Mouse (Mus musculus): ENCODE measurements around the gene Ccl8. TPM values are rescaled to one million over a fixed set of nuclear protein-coding genes. Genes with fewer than 3 reads are reported as not detected.

Gene Ccl8
- under 1 TPM in 1 of 4 experiments, not detected in 3; 0.86 TPM for total RNA-seq (2022)

DNA sequence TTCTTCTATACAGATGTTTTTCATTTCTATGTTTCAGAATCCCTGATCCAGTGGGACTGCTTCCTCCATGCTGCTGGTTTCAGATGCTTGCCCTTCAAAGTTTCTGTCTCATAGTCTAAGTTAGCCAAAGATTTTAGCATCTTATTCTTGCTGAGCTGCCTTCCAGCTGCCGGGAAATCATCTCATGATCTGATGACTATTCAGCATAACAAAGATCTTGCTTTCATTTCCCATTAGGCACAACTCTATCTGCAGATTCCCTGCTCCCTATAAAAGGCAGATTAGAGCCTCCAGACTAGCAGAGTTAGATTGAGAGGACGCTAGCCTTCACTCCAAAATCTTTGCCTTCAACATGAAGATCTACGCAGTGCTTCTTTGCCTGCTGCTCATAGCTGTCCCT, at the start of gene Ccl8:
TSS of gene Ccl8 (plus strand) at position 301 of the 400 bp plus-strand sequence.
- no peak for DNase-seq (ENCODE audit: low spot score in 2 of 2)

DNA sequence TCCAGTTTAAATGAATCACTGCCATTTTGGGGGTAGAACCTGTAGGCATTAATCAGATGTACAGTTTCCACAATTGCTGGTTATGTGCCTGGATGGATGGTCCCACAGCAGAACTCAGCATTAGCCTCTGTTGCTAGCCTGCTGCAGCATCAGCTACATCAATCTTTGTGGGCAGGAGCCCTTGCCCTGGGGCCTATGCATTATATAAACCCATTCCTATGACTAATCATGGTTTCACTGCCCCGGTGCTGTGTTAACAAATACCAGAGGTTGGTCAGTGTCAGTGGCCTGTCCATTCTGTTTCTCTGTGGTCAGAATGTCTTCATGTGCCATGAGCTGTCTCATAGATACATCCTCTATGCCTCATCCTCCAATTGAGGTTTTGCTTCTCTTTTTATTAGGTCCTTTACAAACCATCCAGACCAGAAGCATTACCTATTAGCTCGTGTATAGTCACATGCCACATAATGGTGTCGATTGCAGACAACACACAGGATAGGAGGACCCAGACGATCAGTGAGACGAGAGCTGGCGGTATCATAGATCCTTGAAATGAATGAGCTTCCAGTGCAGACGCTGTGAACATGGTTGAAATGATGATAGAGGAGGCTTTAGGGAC, 47.9 kb upstream of the Ccl8 start:
- no peak for DNase-seq (ENCODE audit: low spot score in 2 of 2)

DNA sequence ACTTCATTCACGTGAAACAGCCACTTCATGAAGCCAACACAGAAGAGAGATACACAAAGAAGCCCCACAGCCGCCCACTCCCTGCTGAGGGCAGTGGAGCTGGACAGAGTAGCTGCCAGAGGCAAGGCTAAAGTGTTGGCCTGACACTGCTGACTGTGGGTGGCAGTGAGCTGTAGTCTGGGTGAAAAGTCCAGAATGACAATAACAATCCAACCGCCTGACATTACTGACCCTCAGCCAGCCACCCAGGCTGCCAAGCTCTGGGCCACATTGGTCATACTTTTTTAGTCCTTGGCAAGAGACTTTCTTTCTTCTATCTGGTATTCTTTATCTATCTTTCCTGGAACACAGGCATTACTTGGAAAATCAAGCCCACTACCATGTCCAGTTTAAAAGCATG, 43.9 kb upstream of the Ccl8 start:
- DNase-seq (ENCODE audit: low spot score in 2 of 2): peak in 1 of 2 experiments; percentile 12

DNA sequence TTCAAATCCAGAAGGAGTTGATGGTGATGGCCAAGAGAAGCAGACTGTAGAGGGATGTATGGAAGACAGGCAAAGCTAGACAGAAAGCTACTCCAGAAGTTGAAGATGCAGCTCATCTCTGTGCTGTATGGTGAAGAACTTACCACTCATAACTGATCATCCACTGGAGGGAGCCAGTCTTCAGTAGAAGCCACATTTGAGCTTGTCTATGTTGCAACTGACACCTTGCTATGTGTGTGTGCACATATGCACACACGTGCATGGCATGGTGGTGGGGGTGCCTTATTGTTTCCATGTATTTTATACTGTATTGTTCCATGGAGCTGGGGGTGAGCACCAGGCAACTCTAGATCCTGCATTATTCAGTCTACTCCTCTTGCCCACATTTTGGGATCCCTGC, 42.6 kb upstream of the Ccl8 start:
- DNase-seq (ENCODE audit: low spot score in 2 of 2): no peak

DNA sequence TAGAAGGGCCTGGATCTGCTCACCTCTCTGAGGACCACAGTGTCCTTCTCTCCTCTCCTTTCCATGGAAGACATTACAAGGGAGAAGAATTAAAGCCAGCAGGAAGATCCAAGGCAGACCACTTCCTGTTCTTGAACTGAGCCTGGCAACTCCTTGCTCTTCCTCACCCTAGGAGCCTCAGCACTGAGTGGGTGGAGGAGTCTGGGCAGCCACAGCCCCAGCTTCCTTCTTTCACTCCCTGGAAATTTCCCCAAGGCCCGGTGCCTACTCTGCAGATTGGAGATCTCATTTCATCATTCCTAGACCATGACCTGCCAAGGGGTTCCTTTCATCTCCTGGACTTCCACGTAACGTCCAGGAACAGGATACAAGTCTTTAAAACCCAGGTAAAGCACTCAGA, 42.0 kb upstream of the Ccl8 start:
- DNase-seq (ENCODE audit: low spot score in 2 of 2): no peak

DNA sequence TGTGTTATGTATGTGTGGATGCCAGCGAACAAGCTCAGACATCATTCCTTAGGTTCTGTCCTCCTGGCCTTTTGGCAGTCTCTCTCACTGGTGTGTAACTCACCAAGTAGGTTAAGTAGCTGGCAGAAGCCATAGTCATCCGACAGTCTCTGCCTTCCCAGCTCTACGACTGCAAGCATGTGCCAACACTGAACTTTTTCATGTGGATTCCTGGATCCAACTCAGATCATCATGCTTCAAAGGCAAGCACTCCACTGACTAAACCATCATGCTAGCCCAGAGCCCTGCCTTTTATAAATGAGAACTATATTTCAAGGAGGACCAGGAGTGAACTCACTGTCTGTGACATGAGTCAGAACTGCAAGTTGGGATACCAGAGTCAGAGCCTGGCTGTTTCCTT, 41.3 kb upstream of the Ccl8 start:
- DNase-seq (ENCODE audit: low spot score in 2 of 2): no peak

DNA sequence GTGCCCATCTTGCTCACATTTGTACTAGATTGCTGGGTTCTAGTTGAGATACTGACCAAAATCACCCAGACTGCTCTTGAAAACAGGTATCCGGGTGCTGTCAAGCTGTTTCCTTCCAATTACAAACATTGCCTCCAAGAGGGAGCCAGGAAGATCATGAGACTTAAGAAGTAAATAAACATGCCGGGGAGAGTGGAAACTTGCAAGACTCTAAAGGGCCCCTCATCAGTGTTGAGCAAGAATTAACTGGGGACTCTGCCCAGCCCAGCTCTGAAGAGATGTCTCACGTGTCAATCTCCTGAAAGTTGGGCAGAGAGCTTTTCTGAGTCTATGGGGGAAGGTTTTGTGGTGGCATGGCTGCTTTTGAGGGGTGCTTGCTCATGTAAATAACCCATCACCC, 38.0 kb upstream of the Ccl8 start:
- DNase-seq (ENCODE audit: low spot score in 2 of 2): no peak

DNA sequence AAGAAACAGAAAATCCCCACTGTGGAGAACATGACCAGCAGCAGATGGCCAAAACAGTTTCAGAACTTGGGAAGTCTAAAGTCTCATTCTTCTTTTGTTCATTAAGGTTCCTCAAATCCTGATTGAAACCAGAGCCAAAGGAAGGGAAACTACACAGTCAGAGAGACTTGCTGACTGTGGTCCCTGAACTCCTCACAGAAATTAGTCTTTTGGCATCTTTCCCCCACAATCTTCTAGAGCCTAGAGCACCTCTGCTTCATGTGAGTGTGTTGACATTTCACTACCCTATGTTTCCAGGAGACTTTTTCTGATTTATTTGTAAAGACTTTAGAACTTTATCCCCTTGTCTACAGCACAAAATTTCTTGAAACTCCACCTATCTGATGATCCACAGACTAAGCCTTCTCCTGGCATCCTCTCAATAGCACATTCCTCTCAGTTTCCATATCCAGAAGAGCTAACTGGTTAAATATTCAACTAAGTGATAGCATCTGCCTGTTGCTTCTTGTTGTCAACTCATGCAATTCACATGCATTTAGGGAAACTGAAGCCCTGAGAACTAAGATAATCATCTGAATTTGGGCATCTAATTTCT, 36.8 kb upstream of the Ccl8 start:
- DNase-seq (ENCODE audit: low spot score in 2 of 2): no peak

DNA sequence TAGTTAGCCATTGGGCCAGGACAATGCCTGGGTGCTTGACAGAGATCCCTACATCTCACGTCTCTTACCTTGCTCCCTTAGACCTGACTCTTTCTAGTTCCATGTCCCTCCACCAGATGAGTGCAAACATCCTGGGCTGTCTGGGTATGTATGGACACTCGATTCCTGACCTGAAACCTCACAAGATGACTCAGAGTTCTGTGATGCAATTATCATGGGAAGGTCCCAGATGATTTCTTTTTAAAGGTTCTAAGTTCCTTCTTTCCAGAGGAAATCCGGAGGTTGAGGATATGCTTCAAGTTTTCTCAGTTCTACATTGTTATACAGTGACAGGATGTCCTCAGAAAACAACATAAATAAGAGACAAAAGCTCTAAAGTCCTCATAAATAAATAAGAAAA, 34.1 kb upstream of the Ccl8 start:
- no peak for DNase-seq (ENCODE audit: low spot score in 2 of 2)

DNA sequence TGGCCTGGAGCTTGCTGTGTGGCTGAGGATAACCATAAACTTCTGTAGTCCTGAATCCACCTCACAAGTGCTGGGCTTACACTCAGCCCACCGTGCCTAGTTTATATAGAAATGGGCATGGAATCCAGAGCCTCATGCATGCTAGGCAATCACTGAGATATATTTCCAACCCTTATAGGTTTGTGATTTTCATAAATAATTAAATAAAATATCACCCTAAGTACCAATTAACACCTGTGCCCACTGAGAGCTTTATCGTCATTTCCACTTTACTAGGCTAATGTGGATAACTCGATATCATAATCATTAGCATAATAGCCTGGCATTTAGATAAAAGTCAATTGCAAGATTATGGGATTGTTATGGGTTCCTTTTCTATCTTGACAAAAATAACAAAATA, 30.6 kb upstream of the Ccl8 start:
- no peak for DNase-seq (ENCODE audit: low spot score in 2 of 2)

DNA sequence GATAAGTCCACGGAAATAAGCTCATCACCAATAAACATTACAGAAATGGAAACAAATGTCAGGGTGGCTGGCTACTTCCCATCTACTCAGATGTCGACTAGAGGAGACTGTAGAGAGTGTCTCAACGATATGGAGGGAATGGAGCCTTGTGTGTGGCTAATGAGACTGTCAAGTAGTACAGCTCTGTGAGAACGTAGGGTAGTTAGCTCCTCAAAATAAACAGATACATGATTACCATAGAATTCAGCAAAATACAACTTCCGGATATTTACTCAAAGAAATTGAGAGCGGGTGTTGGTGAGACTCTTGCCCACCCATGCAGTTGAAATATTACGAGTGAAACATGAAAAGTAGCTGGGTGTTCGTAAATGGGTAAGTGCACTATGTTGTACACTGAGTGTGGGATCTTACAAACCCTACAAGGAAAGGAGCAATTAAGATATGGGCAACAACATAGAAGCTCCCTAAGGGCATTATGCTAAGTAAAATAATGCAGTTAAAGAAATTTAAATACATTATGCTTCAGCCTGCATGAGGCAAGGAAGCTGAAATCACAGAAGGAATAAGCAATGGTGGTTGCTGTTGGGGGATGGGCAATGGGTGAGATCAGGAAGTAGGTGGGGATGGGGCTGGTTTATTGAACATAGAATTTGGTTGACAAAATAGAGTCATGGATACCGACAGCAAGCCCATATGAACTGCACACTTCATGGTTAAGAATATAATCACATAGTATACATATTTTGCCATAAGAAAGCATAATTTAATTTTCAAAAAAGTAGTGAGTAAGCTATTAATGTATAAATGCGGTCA, 15.3 kb upstream of the Ccl8 start:
- DNase-seq (ENCODE audit: low spot score in 2 of 2): no peak

DNA sequence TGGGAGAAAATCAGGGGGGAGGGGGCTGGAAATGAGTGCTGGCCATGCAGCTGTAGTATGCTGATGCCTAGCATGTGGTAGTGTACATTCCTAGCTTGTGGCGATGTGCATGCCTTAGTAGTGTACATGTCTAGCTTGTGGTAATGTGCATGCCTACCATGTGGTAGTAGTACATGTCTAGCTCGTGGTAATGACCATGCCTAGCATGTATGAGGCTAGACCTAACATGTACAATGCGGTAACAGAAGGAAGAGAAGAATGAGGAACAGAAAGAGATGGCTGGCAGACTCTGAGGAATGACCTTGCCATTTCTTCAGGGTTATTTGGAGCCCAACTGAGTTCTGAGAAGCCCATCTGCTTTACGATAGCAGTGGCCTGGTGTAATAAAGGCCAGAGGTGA, 13.9 kb upstream of the Ccl8 start:
- no peak for DNase-seq (ENCODE audit: low spot score in 2 of 2)

DNA sequence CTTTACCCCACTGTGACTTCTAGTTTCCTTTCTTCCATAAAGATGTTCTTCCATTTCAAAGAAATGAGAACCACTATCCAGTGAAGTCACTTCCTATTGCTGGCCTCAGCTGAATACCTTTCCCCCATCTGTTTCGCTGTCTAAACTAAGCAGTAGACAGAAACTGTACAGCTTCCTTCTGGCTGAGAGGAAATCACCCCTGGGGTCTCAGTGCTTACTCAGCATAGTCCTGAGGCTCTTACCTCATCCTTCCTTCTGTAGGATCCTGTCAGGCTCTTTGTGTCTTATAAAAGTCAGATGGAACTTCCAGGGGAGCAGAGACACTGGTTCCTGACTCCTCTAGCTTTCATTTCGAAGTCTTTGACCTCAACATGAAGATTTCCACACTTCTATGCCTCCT, 13.5 kb upstream of the Ccl8 start, which contains the start of gene Ccl12:
TSS of gene Ccl12 (plus strand) at position 317 of the 400 bp plus-strand sequence.
- no peak for DNase-seq (ENCODE audit: low spot score in 2 of 2)

DNA sequence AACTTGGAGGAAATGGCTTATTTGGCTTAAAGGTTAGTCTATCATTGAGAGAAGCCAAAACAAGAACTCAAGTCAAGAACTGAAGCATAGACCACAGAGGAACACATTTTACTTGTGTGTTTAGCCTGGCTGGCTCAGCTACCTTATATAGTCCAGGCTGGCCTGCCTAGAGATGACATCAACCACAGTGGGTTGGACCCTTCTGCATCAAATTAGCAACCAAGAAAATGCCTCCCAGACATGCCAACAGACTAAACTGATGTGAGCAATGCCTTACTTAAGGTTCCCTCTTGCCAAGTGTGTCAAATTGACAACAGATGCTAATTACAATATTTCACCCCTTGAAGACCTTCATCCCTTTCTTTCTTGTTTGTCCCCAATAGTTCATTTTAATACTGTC, 5.4 kb upstream of the Ccl8 start:
- DNase-seq (ENCODE audit: low spot score in 2 of 2): no peak

DNA sequence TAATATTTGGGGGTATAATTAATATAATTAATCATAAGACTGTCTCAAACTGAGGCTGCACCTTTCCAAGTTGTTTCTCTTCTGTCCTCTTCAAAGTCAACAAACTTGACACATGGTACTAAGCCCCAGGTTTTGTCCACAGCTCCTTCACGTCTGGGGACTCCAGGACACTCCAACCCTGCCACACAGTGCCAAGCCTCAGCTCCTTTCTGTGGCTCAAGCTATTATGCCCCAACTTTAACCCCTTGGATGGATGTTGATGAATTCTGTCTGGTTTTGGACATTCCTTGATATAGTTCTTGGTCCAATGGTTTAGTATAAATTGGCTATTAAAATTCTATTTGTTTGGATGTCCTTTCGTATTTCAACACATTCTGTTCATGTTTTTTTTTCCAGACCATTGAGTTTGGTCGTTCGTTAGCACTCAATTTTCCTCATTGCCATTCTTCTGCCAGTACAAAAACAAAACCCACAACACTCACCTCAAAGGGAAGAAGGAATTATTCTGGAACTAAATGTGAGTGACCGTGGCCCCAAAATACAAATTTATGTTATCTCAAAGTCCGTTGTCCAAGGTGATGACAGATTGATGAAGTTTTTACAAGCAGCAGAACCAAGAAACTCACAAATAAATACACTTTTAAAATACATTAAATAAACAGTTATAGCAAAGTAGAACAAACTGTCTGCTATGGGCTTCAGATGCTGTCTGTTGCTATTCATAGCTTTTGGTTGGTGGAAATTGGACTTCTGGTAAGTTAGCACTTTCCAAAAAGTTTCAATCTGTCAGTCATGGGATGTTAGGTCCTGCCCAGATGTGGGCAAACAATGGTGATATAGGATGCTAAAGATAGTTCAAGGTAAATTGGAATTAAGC, 4.4 kb upstream of the Ccl8 start:
- no peak for DNase-seq (ENCODE audit: low spot score in 2 of 2)

DNA sequence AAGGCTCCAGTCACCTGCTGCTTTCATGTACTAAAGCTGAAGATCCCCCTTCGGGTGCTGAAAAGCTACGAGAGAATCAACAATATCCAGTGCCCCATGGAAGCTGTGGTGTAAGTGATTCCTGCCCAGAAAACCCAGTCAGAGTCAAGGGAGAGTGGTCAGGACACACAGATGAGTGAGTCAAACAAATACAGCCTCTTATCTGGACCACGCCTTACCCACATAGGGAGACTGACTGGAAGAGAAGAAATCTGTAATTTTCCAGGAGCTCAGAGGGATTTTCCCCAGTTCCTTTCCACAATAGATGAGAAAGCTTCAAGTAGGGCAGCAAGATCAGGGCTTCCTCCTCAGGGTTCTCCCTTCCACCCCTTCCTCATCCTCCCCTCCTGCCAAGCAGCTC, 1.1 kb downstream of the Ccl8 start:
- DNase-seq (ENCODE audit: low spot score in 2 of 2): no peak

DNA sequence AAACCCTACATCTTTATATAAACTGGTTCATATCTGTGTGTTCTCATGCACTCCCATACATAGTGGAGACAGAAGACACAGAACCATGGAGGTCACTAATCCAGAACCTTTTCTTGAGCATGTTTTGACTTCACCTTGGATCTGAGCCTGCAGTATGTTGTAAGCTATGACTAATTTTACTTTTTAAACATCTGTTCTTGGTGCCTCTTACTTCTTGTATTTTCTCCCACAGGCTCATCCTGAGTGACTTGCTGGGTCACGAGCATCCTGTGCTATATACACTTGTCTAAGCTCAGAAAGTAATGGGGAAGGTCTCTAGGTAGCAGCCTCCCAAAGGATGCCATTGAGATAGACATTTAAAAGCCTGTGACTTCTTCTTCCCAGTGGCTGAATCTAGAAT, 18.0 kb downstream of the Ccl8 start:
- DNase-seq (ENCODE audit: low spot score in 2 of 2): no peak

DNA sequence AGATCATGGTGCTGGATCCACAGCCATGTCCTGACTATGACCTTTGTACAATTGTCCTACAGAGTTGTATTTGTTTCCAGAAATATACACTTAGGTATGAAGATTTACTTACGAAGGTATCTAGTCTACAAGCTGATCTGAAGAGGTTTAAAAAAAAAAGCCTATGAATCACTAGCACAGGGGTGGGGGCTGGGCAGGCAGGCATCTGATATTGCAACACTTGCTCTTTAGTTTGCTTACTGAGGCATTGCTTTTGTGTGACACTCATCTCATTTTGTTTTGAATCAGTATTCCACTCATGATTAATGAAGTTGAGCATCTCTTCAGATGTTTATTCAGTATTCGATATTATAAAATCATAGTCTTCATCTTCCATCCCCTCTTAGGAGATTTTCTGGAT, 21.2 kb downstream of the Ccl8 start:
- no peak for DNase-seq (ENCODE audit: low spot score in 2 of 2)

DNA sequence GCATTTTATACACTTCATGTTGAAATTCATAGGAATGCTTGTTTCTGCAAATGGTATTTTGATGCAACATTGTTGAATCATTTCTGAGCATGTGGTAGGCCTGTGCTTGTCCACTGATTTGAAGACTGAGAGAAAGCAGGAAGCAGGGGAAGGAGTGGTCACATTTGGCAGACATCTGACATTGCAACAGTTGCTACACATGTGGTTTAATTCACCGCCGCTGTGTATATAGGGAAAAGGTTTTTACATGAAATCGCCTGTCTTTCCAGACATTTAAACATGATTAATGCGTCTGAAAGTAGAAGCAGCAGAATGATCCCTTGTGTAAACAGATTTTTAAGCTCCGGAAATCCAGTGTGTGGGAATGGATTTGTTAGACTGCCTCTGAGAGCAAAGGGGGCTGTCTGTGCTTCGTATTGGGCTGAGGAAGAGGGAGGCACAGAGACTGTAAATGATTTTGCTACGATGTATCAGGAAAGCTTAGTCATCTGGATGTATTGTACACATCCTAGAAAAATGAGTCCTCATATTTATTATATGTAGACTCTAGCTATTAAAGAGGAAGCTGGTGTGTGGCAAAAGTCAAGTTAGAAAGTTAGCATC, 24.6 kb downstream of the Ccl8 start:
- no peak for DNase-seq (ENCODE audit: low spot score in 2 of 2)

DNA sequence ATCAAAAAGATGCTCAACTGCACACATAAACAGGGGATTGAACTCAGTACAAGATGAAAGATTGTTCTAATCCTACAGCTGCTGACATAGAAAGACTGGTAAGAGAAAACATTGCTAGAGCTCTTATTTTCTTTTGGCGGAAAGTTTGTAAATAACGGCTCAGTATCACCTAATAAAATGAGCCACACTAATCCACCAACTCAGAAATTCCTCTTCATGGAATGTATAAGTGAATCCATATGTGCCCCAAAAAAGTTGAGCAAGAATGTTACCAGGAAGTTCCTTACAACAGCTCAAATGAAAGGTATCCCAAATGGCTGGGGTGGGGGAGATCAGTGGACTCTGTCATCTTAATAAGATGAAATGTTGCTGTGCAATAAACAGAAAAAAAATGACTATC, 44.1 kb downstream of the Ccl8 start:
- no peak for DNase-seq (ENCODE audit: low spot score in 2 of 2)

DNA sequence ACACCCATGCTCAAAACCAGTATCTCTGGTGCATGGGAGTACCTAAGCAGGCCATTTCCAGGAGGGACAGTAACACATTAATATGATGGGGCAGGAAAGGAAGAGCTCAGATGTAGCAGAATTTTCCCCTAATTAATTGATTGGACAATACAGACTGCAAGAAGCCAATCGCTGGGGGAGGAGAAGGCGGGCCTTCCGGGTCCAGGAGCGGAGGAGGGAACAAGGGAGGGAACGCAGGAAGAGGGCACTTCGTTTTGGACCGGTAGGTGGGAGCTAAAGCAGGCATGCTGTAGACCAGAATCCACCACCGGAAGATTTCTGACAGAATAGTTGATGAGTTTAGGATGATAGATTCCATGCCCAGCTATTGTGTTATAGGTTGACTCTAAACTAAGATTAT, 48.3 kb downstream of the Ccl8 start:
- no peak for DNase-seq (ENCODE audit: low spot score in 2 of 2)

Measured in gastrocnemius, adult 8-10 months (tissue).